Mouse (Mus musculus) heart, embryonic 10.5 days (tissue): ENCODE data around the gene Abi2. TPM values are rescaled to one million over a fixed set of nuclear protein-coding genes. Genes with fewer than 3 reads are reported as not detected.
"Not testable (repeated sequence)": the region's sequence is repeated elsewhere in the genome, so short reads cannot be mapped to it uniquely, and the experiment has no call there.

Source experiments
- DNase-seq: peaks from one replicate; pipeline ENCODE4 v3.0.0-alpha.2; 2017; ENCODE audit warnings: low spot score
- H3K27ac ChIP-seq: fragments of 300-500 bp; sonication (generic); 2 replicates; pipeline ENCODE4 v1.5.1; 2016; ENCODE audit warnings: mild to moderate bottlenecking
- H3K27me3 ChIP-seq: fragments of 300-500 bp; sonication (generic); 2 replicates; pipeline ENCODE4 v1.6.1; 2016; ENCODE audit warnings: mild to moderate bottlenecking; ENCODE audit not compliant: poor library complexity, insufficient read depth, severe bottlenecking
- H3K36me3 ChIP-seq: fragments of 300-500 bp; sonication (generic); 2 replicates; pipeline ENCODE4 v1.6.1; 2016; ENCODE audit warnings: mild to moderate bottlenecking, moderate library complexity
- H3K4me1 ChIP-seq: fragments of 300-500 bp; sonication (generic); 2 replicates; pipeline ENCODE4 v1.6.1; 2016; ENCODE audit warnings: mild to moderate bottlenecking
- H3K4me3 ChIP-seq: fragments of 300-500 bp; sonication (generic); 2 replicates; pipeline ENCODE4 v1.5.1; 2016; ENCODE audit warnings: mild to moderate bottlenecking, moderate library complexity
- H3K9me3 ChIP-seq: fragments of 300-500 bp; sonication (generic); 2 replicates; pipeline ENCODE4 v1.6.1; 2016; ENCODE audit warnings: mild to moderate bottlenecking, moderate library complexity
- WGBS: fragments of 180-500 bp; shearing (Covaris S2); methylation state at CpG from one replicate; pipeline ENCODE4 v1.1.7; 2016; 5-methylcytosine and 5-hydroxymethylcytosine counted together
- polyA plus RNA-seq: library from polyadenylated mRNA; unstranded; fragments of >200 nt; fragmentation: Nextera tagmentation; extraction: Ambion mirVana; gene quantifications from 2 replicates; pipeline ENCODE4 v1.2.1, GENCODE M21; 2016

The Abi2 gene
- polyA plus RNA-seq, 1 experiment from 2014 or later: 36.4 TPM

DNA sequence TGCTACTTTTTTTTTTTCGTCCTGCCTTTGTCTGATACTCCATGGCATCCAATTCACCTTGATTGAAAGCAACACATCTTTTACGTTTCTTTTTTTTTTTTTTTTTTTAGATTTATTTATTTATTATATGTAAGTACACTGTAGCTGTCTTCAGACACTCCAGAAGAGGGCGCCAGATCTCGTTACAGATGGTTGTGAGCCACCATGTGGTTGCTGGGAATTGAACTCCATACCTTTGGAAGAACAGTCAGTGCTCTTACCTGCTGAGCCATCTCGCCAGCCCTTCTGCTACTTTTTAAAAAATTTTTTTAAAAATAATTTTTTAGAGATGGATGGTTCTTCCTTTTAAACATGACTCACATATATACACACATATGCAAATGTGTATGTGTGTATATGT is 32.0 kb downstream of the Abi2 start:
- not testable (repeated sequence) for H3K27ac ChIP-seq, H3K27me3 ChIP-seq, H3K9me3 ChIP-seq, H3K4me1 ChIP-seq, H3K4me3 ChIP-seq, DNase-seq
- 68% methylated on average over 5 of the region's 5 CpGs for WGBS
- peaks cover 30% of the 10 kb centered on the region for H3K36me3 ChIP-seq

DNA sequence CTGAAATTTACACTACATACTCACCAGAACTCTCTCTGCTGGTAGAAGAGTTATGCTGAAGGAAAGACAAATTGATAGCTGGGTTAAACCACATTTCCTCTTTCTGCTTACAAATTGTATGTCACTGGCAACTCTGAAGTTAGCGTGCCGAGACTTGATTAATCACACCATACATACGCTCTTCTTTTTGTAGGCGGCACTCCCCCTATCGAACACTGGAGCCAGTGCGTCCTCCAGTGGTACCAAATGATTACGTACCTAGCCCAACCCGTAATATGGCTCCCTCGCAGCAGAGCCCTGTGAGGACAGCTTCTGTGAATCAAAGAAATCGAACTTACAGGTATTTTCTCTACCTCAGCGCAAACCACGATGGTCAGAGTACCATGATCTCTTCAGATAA is 37.6 kb downstream of the Abi2 start:
- Histone ChIP-seq H3K27ac (no peak overlapping the region), H3K4me3 (no peak overlapping the region), H3K4me1 (no peaks in the 10 kb centered on the region), H3K36me3 (peaks cover 42% of the 10 kb centered on the region), H3K27me3 (no peaks in the 10 kb centered on the region), H3K9me3 (no peaks in the 10 kb centered on the region)
- WGBS: 88% methylated on average over 12 of the region's 12 CpGs
- no peak for DNase-seq

DNA sequence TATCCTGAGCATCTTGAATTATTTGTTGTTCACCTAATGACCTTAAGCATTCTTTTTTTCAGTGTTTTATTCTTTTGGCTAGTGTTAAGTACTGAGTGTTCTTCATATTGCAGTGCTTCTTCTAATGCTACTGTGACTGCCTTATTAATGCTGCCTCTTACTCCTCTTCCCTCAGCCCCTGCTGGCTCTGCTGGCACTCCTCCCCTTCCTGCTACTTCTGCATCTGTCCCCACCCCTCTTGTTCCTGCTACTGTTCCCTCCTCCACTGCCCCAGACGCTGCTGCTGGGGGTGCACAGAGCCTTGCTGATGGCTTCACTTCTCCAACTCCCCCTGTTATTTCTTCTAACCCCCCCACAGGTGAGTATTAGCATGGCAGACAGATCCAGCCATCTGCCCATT is 40.5 kb downstream of the Abi2 start:
- Histone ChIP-seq H3K9me3 (no peaks in the 10 kb centered on the region), H3K4me1 (no peaks in the 10 kb centered on the region), H3K27ac (no peak overlapping the region), H3K27me3 (no peaks in the 10 kb centered on the region), H3K36me3 (peaks cover 55% of the 10 kb centered on the region), H3K4me3 (no peak overlapping the region)
- no peak for DNase-seq
- 22% methylated on average over 1 of the region's 1 CpGs for WGBS

DNA sequence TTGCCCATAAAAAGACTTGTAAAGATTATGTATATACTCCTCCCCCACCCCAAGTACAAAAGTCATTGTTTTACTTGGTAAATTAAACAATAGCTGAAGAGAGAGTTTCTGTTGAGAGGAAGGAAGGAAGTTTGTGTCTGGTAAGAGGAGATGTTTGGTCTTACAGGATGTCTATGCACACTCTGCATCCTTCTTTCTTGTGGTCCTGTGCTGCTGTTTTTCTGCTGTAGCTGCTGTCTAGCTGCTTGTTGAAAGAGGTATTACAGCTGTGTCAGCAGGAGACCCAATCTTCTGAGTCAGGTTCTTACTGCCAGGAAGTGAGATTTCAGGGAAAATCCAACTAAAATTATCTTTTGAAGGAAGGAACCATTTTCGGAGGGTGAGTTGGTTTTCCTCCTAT is 51.2 kb downstream of the Abi2 start:
- H3K27me3 ChIP-seq: no peaks in the 10 kb centered on the region
- no peaks in the 10 kb centered on the region for H3K9me3 ChIP-seq
- DNase-seq: no peak
- peaks cover 22% of the 10 kb centered on the region for H3K36me3 ChIP-seq
- no peak overlapping the region for H3K27ac ChIP-seq
- H3K4me3 ChIP-seq: no peak overlapping the region
- 72% methylated on average over 1 of the region's 1 CpGs for WGBS
- H3K4me1 ChIP-seq: no peaks in the 10 kb centered on the region

DNA sequence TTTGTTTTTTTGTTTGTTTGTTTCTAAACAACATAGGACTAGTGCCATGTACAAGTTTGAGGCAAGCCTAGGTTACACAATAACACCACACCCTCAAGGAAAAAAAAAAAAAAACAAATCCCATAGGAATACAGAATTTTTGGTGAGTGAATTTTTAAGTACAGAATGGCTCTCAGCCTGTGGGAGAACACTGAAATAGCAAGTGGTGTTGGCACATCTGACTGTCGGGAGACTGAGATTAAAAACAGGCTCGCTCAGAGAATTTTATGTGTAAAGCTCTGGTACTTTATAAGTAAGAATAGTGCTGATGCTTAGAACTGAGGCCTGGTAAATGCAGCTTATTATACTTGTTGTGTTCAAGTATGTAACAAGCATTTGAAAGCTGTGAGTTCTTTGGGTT is 60.1 kb downstream of the Abi2 start:
- 0 out of 2 replicates have a peak, but pooled peaks cover 4% of the 10 kb centered on the region for H3K4me1 ChIP-seq
- H3K9me3 ChIP-seq: no peaks in the 10 kb centered on the region
- H3K4me3 ChIP-seq: no peak overlapping the region
- DNase-seq: no peak
- no peak overlapping the region for H3K27ac ChIP-seq
- 77% methylated on average over 2 of the region's 2 CpGs for WGBS
- H3K36me3 ChIP-seq: peaks cover 43% of the 10 kb centered on the region
- H3K27me3 ChIP-seq: no peaks in the 10 kb centered on the region

DNA sequence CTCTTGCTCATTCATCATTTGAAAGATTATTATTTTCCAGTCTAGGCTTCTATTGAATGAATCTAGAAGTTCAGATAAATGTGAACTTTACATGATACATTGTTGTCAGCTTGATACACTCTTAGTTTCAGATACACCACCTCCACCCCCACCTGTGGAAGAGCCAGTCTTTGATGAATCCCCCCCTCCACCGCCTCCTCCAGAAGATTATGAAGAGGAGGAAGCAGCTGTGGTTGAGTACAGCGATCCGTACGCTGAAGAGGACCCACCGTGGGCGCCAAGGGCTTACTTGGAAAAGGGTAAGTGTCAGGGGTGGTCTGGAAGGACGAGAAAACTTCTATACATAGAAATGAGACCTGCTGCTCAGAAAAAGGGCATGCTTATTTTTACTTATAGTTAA is 61.1 kb downstream of the Abi2 start:
- H3K36me3 ChIP-seq: peaks cover 40% of the 10 kb centered on the region
- no peaks in the 10 kb centered on the region for H3K9me3 ChIP-seq
- no peak for DNase-seq
- WGBS: 88% methylated on average over 7 of the region's 7 CpGs
- no peak overlapping the region for H3K27ac ChIP-seq
- no peaks in the 10 kb centered on the region for H3K27me3 ChIP-seq
- 0 out of 2 replicates have a peak, but pooled peaks cover 4% of the 10 kb centered on the region for H3K4me1 ChIP-seq
- H3K4me3 ChIP-seq: no peak overlapping the region

DNA sequence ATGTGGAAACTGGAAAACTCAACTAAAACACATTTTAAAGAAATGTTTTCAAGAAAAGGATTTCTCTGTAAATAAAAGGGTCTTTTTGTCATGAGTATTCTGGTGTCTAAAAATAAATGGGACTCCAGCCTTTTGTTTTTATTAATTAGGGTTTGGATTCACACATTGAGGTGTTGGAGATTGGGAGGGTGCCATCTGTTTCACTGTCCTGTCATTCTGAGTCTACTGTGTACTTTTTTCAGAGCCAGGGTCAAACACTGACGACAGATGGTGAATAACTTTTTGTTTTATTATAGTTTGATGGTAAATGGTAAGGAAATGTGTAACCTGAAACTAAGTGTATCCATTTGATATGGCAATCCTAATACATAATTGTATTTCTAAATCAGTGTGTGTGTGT is 72.1 kb downstream of the Abi2 start:
- Histone ChIP-seq H3K36me3 (peaks cover 46% of the 10 kb centered on the region), H3K4me1 (no peaks in the 10 kb centered on the region), H3K27me3 (no peaks in the 10 kb centered on the region), H3K9me3 (no peaks in the 10 kb centered on the region), H3K27ac (no peak overlapping the region), H3K4me3 (no peak overlapping the region)
- WGBS: 77% methylated on average over 1 of the region's 1 CpGs
- DNase-seq: no peak

DNA sequence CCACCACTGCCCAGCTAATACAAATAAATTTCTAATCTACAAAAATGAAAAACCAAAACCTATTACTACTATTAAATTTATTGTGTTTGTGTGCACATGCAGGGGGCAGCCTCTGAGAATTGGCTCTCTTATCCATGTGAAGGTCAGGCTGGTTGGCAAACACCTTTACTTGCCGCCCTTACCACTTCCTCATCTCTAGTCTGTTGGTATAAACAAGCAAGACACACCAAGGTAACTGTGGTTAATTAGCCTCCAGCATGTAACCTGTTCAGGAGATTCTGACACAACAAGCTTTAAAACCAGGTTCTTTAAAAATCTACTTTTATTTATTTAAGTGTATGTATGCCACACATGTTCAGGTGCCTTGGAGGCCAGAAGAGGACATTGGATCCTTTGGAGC is 73.5 kb downstream of the Abi2 start:
- Histone ChIP-seq H3K9me3 (no peaks in the 10 kb centered on the region), H3K4me3 (no peak overlapping the region), H3K36me3 (peaks cover 43% of the 10 kb centered on the region), H3K4me1 (no peaks in the 10 kb centered on the region), H3K27ac (no peak overlapping the region), H3K27me3 (no peaks in the 10 kb centered on the region)
- no peak for DNase-seq
- WGBS: 100% methylated on average over 1 of the region's 1 CpGs

DNA sequence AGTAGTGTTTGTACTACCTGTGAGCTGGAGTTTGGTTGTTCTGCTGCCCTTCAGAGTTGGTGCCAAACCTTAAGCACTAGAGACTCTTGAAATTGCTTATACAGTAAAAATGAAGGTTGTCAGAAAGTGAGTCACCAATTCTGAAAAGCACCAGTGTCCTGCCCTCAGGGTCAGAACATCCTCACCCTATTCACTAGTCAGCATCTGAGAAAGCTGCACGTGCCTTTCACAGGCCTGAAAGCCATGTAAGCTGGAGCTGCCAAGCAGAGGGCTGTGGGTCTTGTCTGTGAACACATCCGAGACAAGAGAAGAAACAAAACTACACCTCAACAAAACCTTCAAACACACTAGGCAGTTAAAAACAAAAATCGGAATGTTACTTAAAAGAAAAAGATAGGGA is 76.2 kb downstream of the Abi2 start:
- no peak overlapping the region for H3K27ac ChIP-seq
- WGBS: 80% methylated on average over 3 of the region's 3 CpGs
- no peak for DNase-seq
- H3K4me3 ChIP-seq: no peak overlapping the region
- no peaks in the 10 kb centered on the region for H3K4me1 ChIP-seq
- no peaks in the 10 kb centered on the region for H3K27me3 ChIP-seq
- H3K36me3 ChIP-seq: peaks cover 58% of the 10 kb centered on the region
- H3K9me3 ChIP-seq: no peaks in the 10 kb centered on the region

DNA sequence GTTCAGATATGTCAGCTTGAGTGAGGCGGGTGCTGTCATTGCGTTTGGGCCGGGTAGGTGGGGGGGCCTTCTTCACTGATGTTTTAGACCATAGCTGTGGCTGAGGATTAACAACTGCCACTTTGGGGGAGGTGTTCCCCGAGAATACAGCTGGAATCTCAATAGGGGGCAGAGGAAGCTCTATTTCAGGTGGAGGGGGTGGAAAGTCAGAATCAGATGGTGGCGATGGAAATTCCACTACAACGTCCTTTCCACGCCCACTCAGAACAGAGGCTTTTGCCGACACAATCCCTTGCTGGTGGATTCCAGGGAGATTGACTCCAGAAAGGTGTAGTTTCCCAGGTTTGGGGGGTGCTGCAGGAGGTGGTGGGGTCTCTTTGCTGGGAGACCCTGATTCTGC is 79.2 kb downstream of the Abi2 start:
- H3K9me3 ChIP-seq: no peaks in the 10 kb centered on the region
- H3K27me3 ChIP-seq: no peaks in the 10 kb centered on the region
- WGBS: 75% methylated on average over 8 of the region's 8 CpGs
- H3K27ac ChIP-seq: no peak overlapping the region
- no peaks in the 10 kb centered on the region for H3K4me1 ChIP-seq
- no peak for DNase-seq
- peaks cover 76% of the 10 kb centered on the region for H3K36me3 ChIP-seq
- H3K4me3 ChIP-seq: no peak overlapping the region

DNA sequence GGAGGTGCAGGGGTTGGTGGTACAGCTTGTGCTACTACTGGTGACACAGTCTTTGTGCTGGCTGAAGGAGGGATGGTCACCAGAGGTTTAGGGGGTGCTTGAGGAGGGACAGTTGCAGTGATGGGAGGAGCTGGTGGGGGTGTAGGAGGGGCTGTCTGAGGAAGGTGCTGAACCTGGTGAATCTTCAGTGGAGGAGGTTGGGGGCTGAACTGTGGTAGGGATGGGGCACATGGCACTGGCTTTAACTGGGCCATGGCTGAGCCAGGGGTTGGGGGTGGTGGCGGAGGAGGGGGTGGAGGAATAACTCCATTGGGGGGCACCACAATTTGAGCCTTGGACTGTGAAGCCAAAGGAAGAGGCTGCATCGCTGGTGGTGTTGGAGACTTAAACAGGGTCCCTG is 80.2 kb downstream of the Abi2 start:
- H3K27me3 ChIP-seq: no peaks in the 10 kb centered on the region
- 74% methylated on average over 2 of the region's 2 CpGs for WGBS
- H3K27ac ChIP-seq: peak overlapping the region; percentile 16; the same call in 1 of the 2 replicates
- no peaks in the 10 kb centered on the region for H3K9me3 ChIP-seq
- peaks cover 82% of the 10 kb centered on the region for H3K36me3 ChIP-seq
- no peak overlapping the region for H3K4me3 ChIP-seq
- H3K4me1 ChIP-seq: no peaks in the 10 kb centered on the region
- DNase-seq: no peak

DNA sequence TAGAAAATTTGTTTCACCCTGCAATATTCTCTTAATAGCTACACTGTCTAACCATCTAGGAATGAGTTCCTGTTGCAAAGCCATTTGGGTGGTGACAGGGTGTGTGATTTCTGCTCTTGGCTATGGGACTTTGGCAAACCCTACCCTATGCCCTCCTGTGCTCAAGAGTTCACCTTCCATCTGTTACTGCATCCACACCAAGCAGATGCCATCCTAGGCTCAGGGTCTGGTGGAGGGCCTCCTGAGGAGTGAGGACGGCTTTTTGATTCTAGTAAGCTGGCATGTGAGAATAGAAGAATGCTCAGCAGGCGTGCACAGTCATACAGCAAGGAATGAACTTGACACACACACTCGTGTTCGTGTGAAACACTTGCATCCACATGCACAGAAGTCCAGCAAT is 81.1 kb downstream of the Abi2 start:
- H3K27ac ChIP-seq: no peak overlapping the region
- no peak overlapping the region for H3K4me3 ChIP-seq
- H3K36me3 ChIP-seq: peaks cover 89% of the 10 kb centered on the region
- H3K27me3 ChIP-seq: no peaks in the 10 kb centered on the region
- DNase-seq: no peak
- WGBS: 84% methylated on average over 4 of the region's 4 CpGs
- H3K4me1 ChIP-seq: no peaks in the 10 kb centered on the region
- no peaks in the 10 kb centered on the region for H3K9me3 ChIP-seq

DNA sequence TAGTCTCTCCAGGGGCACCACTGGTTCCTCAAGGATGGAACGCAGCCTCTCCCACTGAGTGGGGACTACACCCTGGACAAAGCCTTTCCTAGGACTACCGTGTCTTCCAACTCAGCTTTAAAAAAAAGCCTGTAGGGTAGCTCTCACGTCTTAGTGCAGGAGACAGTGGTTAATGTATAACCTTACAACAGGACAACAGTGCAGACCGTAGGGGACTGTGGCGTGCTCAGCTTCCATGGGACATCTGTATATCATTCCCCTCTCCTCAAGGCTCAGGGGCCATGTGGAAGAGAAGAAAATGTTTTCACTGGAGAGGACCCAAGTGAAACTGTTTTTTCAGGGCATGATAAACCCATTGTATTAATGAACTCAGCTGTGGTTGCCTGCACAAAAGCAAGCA is 83.0 kb downstream of the Abi2 start:
- WGBS: 77% methylated on average over 5 of the region's 5 CpGs
- DNase-seq: no peak
- Histone ChIP-seq H3K4me1 (no peaks in the 10 kb centered on the region), H3K4me3 (no peak overlapping the region), H3K36me3 (peaks cover 94% of the 10 kb centered on the region), H3K27me3 (no peaks in the 10 kb centered on the region), H3K9me3 (no peaks in the 10 kb centered on the region), H3K27ac (no peak overlapping the region)

DNA sequence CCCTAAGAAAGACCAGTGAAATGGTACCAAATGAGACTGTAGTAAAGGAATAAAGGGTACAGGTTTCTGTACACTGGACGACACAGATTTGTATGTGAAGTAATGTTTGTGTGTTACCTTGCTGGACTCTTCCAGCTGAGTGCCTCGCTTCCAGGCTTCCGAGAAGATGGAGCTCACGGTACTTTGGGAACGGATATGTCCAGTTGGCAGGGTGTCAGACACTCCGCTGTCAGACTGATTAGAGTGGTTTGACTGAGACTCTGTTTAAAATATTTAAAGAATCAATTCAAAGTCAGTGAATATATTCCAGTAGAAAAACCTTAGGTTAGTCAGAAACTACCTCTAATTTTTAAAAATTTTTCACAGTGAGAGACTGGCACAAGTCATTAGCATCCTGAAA is 84.0 kb downstream of the Abi2 start:
- H3K27ac ChIP-seq: no peak overlapping the region
- 87% methylated on average over 6 of the region's 6 CpGs for WGBS
- H3K36me3 ChIP-seq: peaks cover 94% of the 10 kb centered on the region
- no peaks in the 10 kb centered on the region for H3K9me3 ChIP-seq
- no peak overlapping the region for H3K4me3 ChIP-seq
- H3K27me3 ChIP-seq: no peaks in the 10 kb centered on the region
- no peaks in the 10 kb centered on the region for H3K4me1 ChIP-seq
- no peak for DNase-seq
